Mouse (Mus musculus) left cerebral cortex, adult 2 months (tissue): ENCODE results near the gene Mogat2. TPM values are rescaled to one million over a fixed set of nuclear protein-coding genes. Genes with fewer than 3 reads are reported as not detected.

ENCODE experiments used
- DNase-seq, 2 experiments: peaks; one replicate each; pipeline ENCODE4 v3.0.0; 2021 to 2022; ENCODE audit warnings: low spot score in 2 of 2, mixed read lengths in 1 of 2; ENCODE audit errors: extremely low spot score in 1 of 2
- H3K27ac ChIP-seq: fragments of 200-600 bp; 2 replicates; pipeline ENCODE4 v1.8.1; 2022
- H3K4me3 ChIP-seq: fragments of 200-600 bp; 2 replicates; pipeline ENCODE4 v1.8.1; 2022
- CTCF ChIP-seq: fragments of 200-600 bp; IDR thresholded peaks from 2 replicates; pipeline ENCODE4 v1.8.1; 2022; ENCODE audit warnings: antibody characterized with exemption, mild to moderate bottlenecking, moderate library complexity
- intact Hi-C: fragments of 180-260 bp; cut with DNase I; formaldehyde crosslinking; loops from one replicate; pipeline ENCODE4 v1.15.1; 2025
- total RNA-seq, 2 experiments: library from RNA; stranded (reverse); gene quantifications; 2 replicates each; pipeline ENCODE4 v1.2.3; 2021

The Mogat2 gene
- total RNA-seq, 2 experiments from 2014 or later, result not detected

DNA sequence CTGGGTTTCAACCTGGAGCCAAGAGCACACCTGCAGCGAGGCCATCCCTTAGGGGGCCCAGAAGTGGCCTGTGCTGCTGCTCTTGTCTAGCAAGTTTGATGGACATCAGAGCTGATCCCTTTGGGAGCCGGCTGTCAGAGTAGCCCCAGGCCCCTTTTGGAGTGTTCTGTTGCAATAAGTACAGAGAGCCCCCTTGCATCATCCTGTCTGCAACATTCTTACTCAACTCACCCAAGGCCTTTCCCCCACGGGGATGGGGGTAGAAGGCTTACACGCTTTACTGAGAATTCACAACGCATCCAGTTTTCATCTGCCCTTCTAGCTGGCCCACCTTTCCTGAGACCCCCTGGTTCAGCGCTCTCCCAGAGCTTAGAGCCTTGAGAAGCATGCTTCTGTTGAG, 49.8 kb downstream of the Mogat2 start:
- intact Hi-C loops, result no loop called here
- Histone ChIP-seq H3K27ac (no peak overlapping the region), H3K4me3 (no peak overlapping the region)
- no peak for TF ChIP-seq CTCF
- no peak for DNase-seq

DNA sequence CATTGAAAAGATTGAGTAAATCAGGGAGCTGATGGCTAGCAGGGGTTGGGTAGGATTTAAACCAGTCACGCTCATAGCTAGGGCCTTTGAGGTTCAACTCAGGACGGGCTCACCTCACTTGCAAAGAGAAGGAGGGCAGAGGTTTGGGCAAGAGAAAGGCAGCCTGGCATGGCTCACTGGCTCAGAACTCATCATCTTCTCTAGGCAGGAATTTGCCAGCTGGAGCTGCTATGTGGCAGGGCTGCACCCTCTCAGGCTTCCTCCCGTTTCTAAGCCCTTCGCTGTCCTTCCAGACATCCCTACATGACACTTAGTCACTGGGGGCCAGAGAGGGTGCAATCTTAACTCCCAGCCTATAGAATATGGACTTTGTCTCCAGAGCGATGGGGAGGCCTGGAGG, 51.0 kb downstream of the Mogat2 start:
- H3K4me3 ChIP-seq, result no peak overlapping the region
- no peak overlapping the region for H3K27ac ChIP-seq
- intact Hi-C loops, result no loop called here
- TF ChIP-seq CTCF, result no peak
- no peak for DNase-seq

DNA sequence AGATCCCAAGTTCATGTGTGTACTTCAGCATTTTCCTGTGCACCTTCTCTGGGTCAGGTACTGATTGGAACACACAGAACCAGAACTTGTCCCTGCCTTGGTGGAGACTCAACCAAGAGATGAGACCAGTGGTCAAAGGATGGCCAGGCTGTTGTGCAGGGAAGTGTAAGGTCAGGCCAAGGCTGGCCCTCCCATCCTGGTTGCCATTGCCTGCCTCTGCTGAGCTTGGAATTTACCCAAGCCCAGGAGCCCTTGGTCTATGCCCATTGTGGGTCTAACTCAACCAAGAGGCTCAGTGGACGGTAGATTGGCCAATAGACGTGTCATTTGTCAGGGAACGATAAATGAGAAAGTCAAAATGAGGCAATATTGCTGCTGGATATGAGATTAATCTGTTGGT, 53.0 kb downstream of the Mogat2 start:
- intact Hi-C loops, result no loop called here
- TF ChIP-seq CTCF, result no peak
- H3K27ac ChIP-seq, result no peak overlapping the region

DNA sequence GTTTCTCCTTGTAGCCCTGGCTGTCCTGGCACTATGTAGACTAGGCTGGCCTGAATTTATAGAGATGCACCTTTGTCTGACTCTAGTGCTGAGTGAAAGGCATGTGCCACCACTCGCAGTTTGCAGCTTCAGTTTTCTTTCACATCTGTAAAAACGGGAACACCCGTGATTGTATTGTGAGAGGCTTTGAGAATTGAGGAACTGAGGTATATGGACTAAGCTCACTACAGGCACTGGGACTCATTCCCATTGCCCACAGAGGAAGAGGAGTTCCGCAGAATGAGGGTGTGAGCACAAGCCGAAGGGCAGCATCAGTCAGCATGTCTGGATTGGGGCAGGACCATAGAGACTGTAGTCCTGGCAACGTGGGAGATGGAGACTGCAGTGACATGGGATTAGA, 54.7 kb downstream of the Mogat2 start:
- intact Hi-C loops, result loop anchor here (2.0 kb wide), 1 partner anchor 65 kb away; no protein-coding TSS in a partner anchor
- no peak for DNase-seq
- TF ChIP-seq CTCF, result no peak
- Histone ChIP-seq H3K4me3 (no peak overlapping the region), H3K27ac (no peak overlapping the region)

More for the DNA sequence above, 53.0 kb downstream of the Mogat2 start:
- no peak overlapping the region for H3K4me3 ChIP-seq
- DNase-seq, result no peak

DNA sequence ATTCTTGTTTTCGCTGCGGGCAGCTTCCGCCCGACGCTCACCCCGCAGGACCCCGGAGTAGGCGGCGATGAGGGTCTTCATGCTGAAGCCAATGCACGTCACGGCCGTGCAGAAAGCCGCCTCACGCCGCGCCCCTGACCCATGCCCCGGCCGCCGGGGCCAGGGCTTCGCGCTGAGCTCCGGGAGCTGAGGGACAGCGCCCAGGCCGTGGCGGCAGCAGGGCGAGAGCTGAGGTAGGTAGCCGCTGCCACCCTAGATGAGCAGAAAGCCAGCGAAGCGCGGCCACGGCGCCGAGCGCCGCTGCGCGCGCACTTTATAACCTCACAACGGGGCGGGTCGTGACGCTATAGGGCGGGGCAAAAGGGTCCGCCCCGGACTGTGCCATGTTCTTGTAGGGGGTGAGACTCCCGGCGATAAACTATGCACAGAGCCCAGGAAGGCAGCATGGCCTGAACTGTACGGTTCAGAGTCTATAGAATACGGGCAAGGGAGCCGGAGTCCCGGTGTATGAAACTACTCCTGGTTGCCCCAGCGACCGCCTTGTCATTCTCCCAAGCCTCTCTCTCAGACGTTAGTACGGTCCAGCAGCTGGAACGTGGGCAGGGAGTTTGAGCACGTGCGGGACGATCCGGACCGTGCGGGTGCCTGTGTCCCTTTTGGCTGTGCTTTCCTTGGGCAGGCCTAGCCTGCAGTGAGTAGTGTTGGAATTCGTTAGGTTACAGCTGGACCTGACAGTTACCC, 55.8 kb downstream of the Mogat2 start, which contains the start of gene Dgat2:
Gene Dgat2, minus strand, starts transcription at position 288 of the 741 bp plus-strand sequence.
- H3K4me3 ChIP-seq, result peak within 1 kb of the TSS; percentile 78
- no peak for TF ChIP-seq CTCF
- intact Hi-C loops, result loop anchor here (2.0 kb wide), 1 partner anchor 66 kb away; no protein-coding TSS in a partner anchor
- DNase-seq, result peak; percentile 92 to 95
- H3K27ac ChIP-seq, result peak within 1 kb of the TSS; percentile 99

DNA sequence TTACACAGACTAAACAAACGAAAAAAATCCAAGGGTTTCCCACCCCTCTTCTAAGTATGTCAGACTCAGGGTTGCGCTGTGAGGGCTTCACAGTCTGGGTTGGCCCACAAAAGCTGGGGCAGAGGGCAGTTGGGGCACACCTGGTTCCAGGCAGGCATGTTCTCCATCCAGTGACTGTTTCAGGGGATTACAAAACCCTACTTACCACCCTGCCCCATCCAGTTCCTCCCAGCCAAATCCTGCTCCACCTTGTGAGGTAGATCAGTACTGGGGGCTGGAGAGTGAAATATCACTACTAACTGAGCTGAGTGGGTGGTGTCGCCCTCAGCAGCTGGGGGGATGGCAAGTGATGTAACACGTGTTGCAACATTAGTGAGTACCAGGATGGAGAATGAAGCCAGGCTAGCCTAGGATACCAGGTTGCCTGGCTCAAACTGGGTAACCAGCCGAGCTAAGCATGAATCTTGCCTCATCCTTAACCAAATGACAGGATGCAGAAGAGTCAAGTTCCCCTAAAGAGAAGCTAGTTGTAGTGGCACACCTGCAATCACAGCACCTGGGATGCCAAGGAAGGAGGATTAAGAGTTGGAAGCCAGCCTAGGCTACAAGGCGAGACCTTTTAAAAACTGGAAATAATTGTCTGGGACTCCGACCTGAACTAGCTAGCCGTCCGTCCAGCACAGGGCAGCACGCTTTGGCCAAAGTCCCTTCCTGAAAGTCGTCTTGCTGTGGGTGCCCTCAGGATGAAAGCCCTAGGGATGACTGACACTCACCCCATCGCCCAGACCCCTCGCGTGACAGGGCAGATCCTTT, 56.6 kb downstream of the Mogat2 start:
- intact Hi-C loops, result loop anchor here (2.0 kb wide), 1 partner anchor 67 kb away; no protein-coding TSS in a partner anchor
- H3K4me3 ChIP-seq, result peak overlapping the region; percentile 78
- TF ChIP-seq CTCF, result no peak
- H3K27ac ChIP-seq, result peak overlapping the region; percentile 99
- peak; percentile 38 to 44 for DNase-seq

DNA sequence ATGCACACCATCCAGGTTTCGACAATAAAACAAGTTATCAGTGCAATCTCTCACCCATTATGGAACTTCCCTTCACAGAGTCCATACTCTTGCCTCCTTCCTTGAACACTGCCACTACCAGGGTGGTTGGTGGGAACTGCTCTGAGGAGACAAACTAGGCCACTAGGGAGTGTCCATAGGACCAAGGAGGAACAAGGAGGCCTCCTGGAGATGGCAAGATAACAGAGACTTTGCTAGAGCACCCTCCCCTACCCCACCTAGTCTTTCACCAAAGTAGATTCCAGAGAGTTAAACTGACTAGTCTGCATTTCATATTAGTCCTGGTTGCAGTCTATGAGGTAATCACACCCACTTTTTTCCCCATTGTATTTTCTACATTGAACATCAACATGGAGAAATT, 58.3 kb downstream of the Mogat2 start:
- no peak for TF ChIP-seq CTCF
- DNase-seq, result no peak
- no peak overlapping the region for H3K27ac ChIP-seq
- intact Hi-C loops, result no loop called here
- H3K4me3 ChIP-seq, result no peak overlapping the region; the same call in 1 of the 2 replicates

DNA sequence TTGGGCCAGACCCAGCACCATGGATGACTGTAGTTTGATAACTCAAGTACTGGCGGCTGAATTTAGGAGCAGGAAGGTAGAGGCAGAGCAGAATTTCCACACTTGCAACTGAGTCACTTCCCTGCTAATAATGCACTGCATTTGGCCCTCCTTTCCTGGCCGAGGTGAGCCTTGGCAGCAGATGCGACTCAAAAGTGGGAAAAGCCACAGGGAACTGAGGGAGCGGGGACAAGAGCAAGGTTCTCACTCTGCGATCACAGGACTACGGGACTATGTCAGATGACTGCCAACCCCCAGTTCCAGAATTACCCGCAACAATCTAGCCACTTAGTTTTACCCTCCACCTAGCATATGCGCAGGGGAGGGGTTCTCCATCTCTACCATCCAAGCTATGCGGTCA, 59.1 kb downstream of the Mogat2 start:
- no peak for DNase-seq
- Histone ChIP-seq H3K27ac (no peak overlapping the region), H3K4me3 (no peak overlapping the region)
- no peak for TF ChIP-seq CTCF
- intact Hi-C loops, result no loop called here

DNA sequence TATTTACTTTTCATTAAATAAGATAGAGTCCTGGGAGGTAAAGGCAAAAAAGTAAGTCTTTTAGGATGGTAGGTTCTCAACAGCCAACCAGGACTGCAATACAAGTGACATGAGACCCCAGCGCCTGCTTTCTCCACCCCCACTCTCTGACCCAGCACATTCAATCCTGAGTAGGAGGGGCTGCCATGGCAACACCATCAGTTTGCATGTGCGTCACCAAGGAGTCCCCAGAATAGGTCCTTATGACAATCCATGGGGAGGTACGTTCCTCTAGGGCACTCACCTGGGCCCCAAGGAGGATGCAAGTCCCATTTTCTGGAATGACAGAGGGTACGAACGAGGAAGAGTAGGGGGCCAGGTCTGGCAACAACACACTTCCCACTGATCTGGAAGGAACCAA, 61.0 kb downstream of the Mogat2 start:
- intact Hi-C loops, result no loop called here
- Histone ChIP-seq H3K27ac (no peak overlapping the region), H3K4me3 (no peak overlapping the region)
- no peak for TF ChIP-seq CTCF
- DNase-seq, result no peak

DNA sequence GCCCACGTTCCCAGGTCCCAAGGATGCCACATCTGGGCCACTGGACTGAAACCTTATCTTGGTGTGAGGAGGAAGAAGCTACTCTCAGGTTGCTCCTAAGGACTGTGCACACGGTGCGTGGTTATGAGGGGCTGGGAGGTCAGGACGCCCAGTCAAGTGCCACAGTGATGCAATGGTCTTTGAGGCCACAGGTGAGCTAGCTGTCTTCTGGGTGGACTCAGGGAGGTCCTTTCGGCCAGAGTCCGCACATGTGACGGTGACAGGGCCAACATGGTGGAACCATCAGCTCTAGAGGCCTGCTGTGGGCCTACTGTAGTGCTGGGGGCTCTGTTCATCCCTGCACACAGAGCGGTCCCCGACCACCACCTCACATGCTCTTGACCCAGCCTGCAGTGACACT, 62.8 kb downstream of the Mogat2 start:
- no peak for TF ChIP-seq CTCF
- DNase-seq, result no peak
- Histone ChIP-seq H3K27ac (no peak overlapping the region), H3K4me3 (no peak overlapping the region)
- intact Hi-C loops, result no loop called here

DNA sequence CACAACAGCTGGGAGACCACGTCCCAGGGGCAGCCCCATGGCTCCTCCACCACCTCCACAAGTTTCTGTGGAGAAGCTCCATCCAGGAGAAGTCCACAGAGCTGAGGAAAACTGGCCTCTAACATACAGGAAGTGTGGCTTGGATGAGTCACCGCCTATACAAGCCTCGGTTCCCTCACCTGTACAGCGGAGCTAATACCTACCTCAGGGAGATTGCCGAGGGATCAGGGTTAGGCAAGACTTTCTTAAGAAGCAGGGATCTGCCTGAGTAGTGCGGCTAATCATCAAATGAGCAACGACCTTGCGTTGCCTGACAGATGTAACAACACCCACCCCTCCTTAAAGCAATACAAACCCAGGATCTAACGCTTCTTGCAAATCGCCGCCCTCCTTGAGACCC, 63.3 kb downstream of the Mogat2 start:
- no peak for TF ChIP-seq CTCF
- intact Hi-C loops, result no loop called here
- Histone ChIP-seq H3K4me3 (no peak overlapping the region), H3K27ac (no peak overlapping the region)
- no peak for DNase-seq

DNA sequence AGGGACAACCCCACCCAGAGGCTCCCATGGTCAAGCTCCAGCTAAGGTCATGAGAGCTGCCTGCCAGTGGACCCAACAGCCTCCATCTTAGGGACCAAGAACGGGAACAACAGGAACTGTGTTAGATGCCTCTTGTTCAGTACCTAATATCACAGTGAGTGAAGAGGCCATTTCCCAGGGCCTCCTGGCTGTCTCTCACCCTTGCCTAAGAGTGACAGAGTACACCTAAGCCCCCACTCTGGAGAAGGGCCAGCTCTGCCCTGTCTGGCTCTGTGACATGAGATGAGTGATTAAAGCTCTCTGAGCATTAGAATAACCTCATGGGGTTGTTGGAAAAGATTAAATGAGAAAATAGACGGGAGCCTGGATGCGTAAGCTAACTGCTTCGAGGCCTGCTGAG, 64.4 kb downstream of the Mogat2 start:
- no peak for TF ChIP-seq CTCF
- Histone ChIP-seq H3K4me3 (no peak overlapping the region), H3K27ac (no peak overlapping the region)
- no peak for DNase-seq
- intact Hi-C loops, result no loop called here
